Comparison of ENCODE assay signal across 8 mouse cellular contexts in the genomic region with DNA sequence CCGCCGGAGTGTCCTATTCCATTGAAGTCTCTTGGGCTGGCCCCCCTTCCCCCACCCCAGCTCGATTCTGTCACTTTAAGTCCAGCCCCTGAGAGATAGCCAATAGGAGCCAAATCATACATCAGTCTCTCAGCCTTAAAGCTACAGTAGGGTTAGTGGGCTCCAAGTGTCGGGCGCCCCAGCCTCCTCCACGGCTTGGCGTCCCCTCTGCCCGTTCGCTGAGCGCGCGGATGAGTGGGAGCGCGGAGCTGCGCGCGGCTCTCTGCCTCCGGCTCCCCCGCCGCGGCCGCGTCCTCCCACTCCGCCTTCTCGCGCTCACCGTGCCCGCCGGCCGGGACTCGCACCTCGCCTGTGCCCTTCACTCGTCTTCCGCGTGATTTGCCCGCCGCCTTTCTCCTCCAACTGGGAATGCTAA.
DNase-seq lines count a peak whose midpoint lies in the region; ATAC-seq and TF ChIP-seq lines count a peak whose summit lies in the region.

No protein-coding gene starts in this region.

- peak overlapping the region; percentile 48; the same call in 1 of the 2 replicates for H3K9ac ChIP-seq in forebrain, embryonic 14.5 days (ENCODE audit: low read length)
- H3K9ac ChIP-seq in hindbrain, embryonic 11.5 days (ENCODE audit: low read depth, low read length): peak overlapping the region; percentile 42
- H3K9ac ChIP-seq in liver, postnatal 0 days (replicated peaks): no peak overlapping the region

- ATAC-seq in cerebellum, adult (ENCODE audit: insufficient number of reproducible peaks, low FRiP score, low TSS enrichment): peak; percentile 88
- peak; percentile 88 for ATAC-seq in forebrain, embryonic 14.5 days
- ATAC-seq in hindbrain, embryonic 11.5 days (ENCODE audit: low FRiP score): peak; percentile 85
- peak; percentile 73; the same call in 1 of the 2 replicates for ATAC-seq in liver, postnatal 0 days

- under 1% methylated on average over 37 of the region's 37 CpGs for WGBS in forebrain, embryonic 14.5 days
- under 1% methylated on average over 27 of the region's 37 CpGs for WGBS in hindbrain, embryonic 11.5 days
- WGBS in liver, postnatal 0 days (ENCODE audit: insufficient replicate concordance): 2% methylated on average over 35 of the region's 37 CpGs

- no peak for TF ChIP-seq EP300 in liver, postnatal 0 days (IDR thresholded peaks at IDR 0.05; ENCODE audit: low read depth)

- no peaks in the 10 kb centered on the region for H3K36me3 ChIP-seq in E14TG2a.4 (ENCODE audit: insufficient read depth, low read length)
- no peaks in the 10 kb centered on the region for H3K36me3 ChIP-seq in forebrain, embryonic 14.5 days (ENCODE audit: control insufficient read depth, insufficient read depth, low read length)
- no peaks in the 10 kb centered on the region for H3K36me3 ChIP-seq in hindbrain, embryonic 11.5 days (ENCODE audit: control insufficient read depth, insufficient read depth, low read length)
- H3K36me3 ChIP-seq in liver, postnatal 0 days (replicated peaks; ENCODE audit: insufficient read depth, low read length): no peaks in the 10 kb centered on the region

- H3K4me3 ChIP-seq in E14TG2a.4 (replicated peaks; ENCODE audit: low read length): peak overlapping the region; percentile 78
- H3K4me3 ChIP-seq in forebrain, embryonic 14.5 days (ENCODE audit: low read depth, low read length): peak overlapping the region; percentile 41
- peak overlapping the region; percentile 50 for H3K4me3 ChIP-seq in hindbrain, embryonic 11.5 days (ENCODE audit: low read depth, low read length)
- peak overlapping the region; percentile 52 for H3K4me3 ChIP-seq in liver, postnatal 0 days (ENCODE audit: low read depth, low read length)

- peaks cover 10% of the 10 kb centered on the region for H3K9me3 ChIP-seq in E14TG2a.4 (ENCODE audit: low read length)
- no peaks in the 10 kb centered on the region for H3K9me3 ChIP-seq in forebrain, embryonic 14.5 days (replicated peaks; ENCODE audit: control insufficient read depth, low read length)
- H3K9me3 ChIP-seq in hindbrain, embryonic 11.5 days (ENCODE audit: control insufficient read depth, low read length): no peaks in the 10 kb centered on the region
- no peaks in the 10 kb centered on the region for H3K9me3 ChIP-seq in liver, postnatal 0 days (ENCODE audit: low read length)

- TF ChIP-seq CTCF in E14TG2a.4 (conservative IDR thresholded peaks at IDR 0.05; ENCODE audit: low read length): no peak
- no peak for TF ChIP-seq CTCF in liver, postnatal 0 days (IDR thresholded peaks at IDR 0.05; ENCODE audit: low read depth)

- H3K27me3 ChIP-seq in E14TG2a.4 (ENCODE audit: insufficient read depth, low read length): peaks cover 92% of the 10 kb centered on the region
- H3K27me3 ChIP-seq in forebrain, embryonic 14.5 days (replicated peaks; ENCODE audit: control insufficient read depth, insufficient read depth, low read length): peaks cover 64% of the 10 kb centered on the region
- H3K27me3 ChIP-seq in hindbrain, embryonic 11.5 days (ENCODE audit: control insufficient read depth, insufficient read depth, low read length): peaks cover 53% of the 10 kb centered on the region
- peaks cover 68% of the 10 kb centered on the region for H3K27me3 ChIP-seq in liver, postnatal 0 days (ENCODE audit: insufficient read depth, low read length)

- H3K27ac ChIP-seq in forebrain, embryonic 14.5 days (ENCODE audit: low read depth, low read length): no peak overlapping the region
- no peak overlapping the region for H3K27ac ChIP-seq in hindbrain, embryonic 11.5 days (ENCODE audit: low read depth, low read length)
- no peak overlapping the region for H3K27ac ChIP-seq in liver, postnatal 0 days (ENCODE audit: low read depth)

- peak overlapping the region; percentile 80 for H3K4me2 ChIP-seq in forebrain, embryonic 14.5 days (ENCODE audit: low read length)
- peak overlapping the region; percentile 84 for H3K4me2 ChIP-seq in hindbrain, embryonic 11.5 days (replicated peaks; ENCODE audit: low read depth, low read length)
- peak overlapping the region; percentile 72 for H3K4me2 ChIP-seq in liver, postnatal 0 days (ENCODE audit: low read depth, low read length)

- H3K4me1 ChIP-seq in E14TG2a.4 (replicated peaks; ENCODE audit: low read depth, low read length): peaks cover 40% of the 10 kb centered on the region
- H3K4me1 ChIP-seq in forebrain, embryonic 14.5 days (ENCODE audit: control insufficient read depth, insufficient read depth, low read length): peaks cover 5% of the 10 kb centered on the region
- peaks cover 8% of the 10 kb centered on the region for H3K4me1 ChIP-seq in hindbrain, embryonic 11.5 days (replicated peaks; ENCODE audit: control insufficient read depth, insufficient read depth, low read length)
- H3K4me1 ChIP-seq in liver, postnatal 0 days (ENCODE audit: insufficient read depth): no peaks in the 10 kb centered on the region

- DNase-seq in forebrain, embryonic 14.5 days (ENCODE audit: low spot score): peak; percentile 76
- peak; percentile 72 for DNase-seq in hindbrain, embryonic 11.5 days (ENCODE audit: low spot score)
- peak; percentile 13 for DNase-seq in layer of hippocampus, adult 9-10 months (ENCODE audit: low spot score)
- peak; percentile 28 for DNase-seq in liver, postnatal 0 days
- DNase-seq in right cerebral cortex, postnatal 10 days (ENCODE audit: low spot score in 2 of 2): peak; percentile 49 to 52
- DNase-seq in spleen, postnatal 36 days (ENCODE audit: low spot score in 2 of 2): no peak

Comparison
In these comparisons a context has a peak if more than half of its experiments do, and no peak if none do; other contexts are left out.
1. DNase-seq: peak in forebrain, embryonic 14.5 days (single experiment), hindbrain, embryonic 11.5 days (single experiment), layer of hippocampus, adult 9-10 months (single experiment), liver, postnatal 0 days (single experiment) and right cerebral cortex, postnatal 10 days (2 of 2); none in spleen, postnatal 36 days (0 of 2).
2. Peak in every context shown above with its lines, with median percentiles within 50 percentile points of each other: H3K4me3 ChIP-seq, ATAC-seq and H3K4me2 ChIP-seq.